Mouse (Mus musculus) heart, adult 2 months (tissue): Measurements from ENCODE around the gene Tmem268.

Experiments
- CTCF ChIP-seq: fragments of 200-600 bp; IDR thresholded peaks from 2 replicates; pipeline ENCODE4 v1.8.1; 2022; ENCODE audit warnings: antibody characterized with exemption, mild to moderate bottlenecking, moderate library complexity
- EP300 ChIP-seq: fragments of 200-500 bp; IDR thresholded peaks from 2 replicates; pipeline ENCODE4 v1.6.1; 2011; ENCODE audit warnings: low read depth, low read length, control low read depth; ENCODE audit not compliant: insufficient read depth

- no peak for TF ChIP-seq EP300
- no peak for TF ChIP-seq CTCF
Measured at GRCm38 (mm10) chr4:63525514-63525913, 33.1 kb upstream of the Tmem268 start.
